Mouse (Mus musculus): ENCODE data around the gene Ssh1.

GRCm38 (mm10) chr5:113901074-113901571, 92.6 kb downstream of the Ssh1 start:
- TF ChIP-seq POLR2A (IDR thresholded peaks at IDR 0.05; ENCODE audit: low read depth, low read length) = no peak
- TF ChIP-seq BHLHE40 (IDR thresholded peaks at IDR 0.05; ENCODE audit: low read depth, low read length) = no peak
- TF ChIP-seq TCF12 (IDR thresholded peaks at IDR 0.05; ENCODE audit: low read depth, low read length) = no peak

All from CH12.LX (cell line).